Mouse (Mus musculus) neural tube, embryonic 10.5 days (tissue): Measurements from ENCODE around the gene Esrrg.
A peak's percentile ranks its signal among the peaks of the same experiment; 100 is the strongest.

Source experiments
- DNase-seq: peaks from one replicate; pipeline ENCODE4 v3.0.0-alpha.2; 2017; ENCODE audit warnings: low spot score; ENCODE audit errors: extremely low spot score

Esrrg gene

DNA sequence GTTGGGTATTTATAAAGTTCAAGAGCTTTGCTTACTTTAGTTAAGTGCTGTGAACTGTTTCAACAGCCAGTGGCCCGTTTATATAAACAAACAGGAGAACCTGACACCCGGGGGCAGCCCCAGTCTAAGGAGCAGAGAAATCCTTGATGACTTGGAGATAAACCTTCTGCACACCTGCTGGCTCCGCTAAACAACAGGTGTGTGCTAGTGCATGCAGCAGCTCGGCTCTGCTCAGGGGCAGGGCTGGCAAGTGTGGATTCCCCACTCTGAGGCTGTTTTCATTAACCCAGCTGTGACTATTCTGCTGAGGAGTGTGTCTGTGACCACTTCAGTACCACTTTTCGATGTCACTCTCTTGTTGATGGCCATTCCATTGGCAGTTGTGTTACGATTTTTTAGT is 292.2 kb downstream of the Esrrg start:
- no peak for DNase-seq

DNA sequence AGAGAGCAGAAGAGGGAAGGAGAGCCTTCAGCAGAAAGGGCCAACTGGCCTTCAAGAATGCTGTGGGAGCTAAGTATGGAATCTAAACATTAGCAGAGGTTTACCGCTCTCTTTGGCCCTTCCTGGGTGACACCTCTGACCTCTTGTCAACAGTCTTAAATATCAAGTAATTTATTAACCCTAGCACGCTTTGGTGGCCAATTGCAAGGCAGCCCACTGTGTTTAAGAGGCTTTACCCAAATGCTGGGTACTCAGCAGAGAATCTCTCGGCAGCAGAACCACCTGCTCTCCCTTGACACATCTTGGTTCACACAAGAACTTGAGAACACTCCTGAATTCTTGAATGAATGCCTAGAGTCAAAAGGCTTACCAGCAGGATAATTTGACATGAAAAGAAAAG is 293.6 kb downstream of the Esrrg start:
- DNase-seq: peak; percentile 16

DNA sequence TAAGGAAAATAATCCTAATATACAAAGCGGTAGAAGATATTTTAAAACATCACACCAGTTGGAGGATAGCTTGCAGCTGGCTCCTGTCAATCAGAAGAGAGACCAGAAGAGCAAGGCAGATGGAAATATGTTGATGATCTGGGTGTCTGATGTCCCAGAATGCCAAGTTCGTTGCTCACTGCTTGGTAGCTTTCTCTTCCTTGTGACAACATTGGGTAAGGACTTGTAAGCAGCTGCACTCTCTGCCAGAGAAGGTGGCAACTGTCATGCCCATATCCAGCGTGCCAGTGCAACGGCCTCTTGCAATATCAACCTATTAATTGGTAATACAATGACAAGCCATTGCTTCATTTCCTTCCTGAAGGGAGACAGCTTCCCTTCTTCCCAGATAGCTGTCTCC is 296.1 kb downstream of the Esrrg start:
- no peak for DNase-seq

DNA sequence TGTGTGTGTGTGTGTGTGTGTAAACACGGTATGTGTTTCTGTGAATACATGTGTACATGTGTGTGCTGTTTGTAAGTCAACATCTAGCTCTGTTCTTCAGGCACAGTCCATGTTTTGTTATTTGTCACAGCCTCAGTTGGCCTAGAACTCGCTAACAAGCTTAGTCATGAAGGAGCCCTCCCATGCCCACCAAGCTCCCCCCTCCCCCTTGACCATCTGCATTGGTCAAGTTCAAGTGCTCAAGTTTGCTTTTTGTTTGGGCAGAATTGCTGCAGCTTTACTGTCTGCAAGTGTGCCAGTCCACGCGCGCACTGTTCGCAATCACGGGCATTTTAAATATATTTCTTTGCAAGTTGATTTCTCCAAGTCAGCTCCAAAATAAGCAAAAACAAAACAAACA is 298.8 kb downstream of the Esrrg start:
- DNase-seq: no peak

DNA sequence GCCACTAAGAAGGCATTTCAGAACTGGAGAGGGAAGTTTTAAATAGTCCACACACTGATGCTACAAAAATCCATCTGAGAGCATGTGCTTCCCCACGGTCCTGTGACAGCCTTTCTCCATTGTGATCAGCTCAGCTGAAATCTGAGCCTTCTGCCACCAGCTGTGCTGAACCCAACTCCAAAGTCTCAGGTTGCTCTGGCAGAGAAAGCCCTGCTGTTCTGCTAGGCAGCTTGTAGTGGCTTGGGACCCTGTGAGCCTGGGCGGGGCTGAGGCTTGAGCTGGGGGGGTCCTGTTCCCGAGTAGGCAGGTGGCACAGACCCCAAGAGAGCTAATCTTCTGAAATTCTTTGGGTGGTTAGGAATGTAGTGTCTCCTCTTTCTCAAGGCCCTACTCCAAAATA is 299.3 kb downstream of the Esrrg start:
- DNase-seq: peak; percentile 54

DNA sequence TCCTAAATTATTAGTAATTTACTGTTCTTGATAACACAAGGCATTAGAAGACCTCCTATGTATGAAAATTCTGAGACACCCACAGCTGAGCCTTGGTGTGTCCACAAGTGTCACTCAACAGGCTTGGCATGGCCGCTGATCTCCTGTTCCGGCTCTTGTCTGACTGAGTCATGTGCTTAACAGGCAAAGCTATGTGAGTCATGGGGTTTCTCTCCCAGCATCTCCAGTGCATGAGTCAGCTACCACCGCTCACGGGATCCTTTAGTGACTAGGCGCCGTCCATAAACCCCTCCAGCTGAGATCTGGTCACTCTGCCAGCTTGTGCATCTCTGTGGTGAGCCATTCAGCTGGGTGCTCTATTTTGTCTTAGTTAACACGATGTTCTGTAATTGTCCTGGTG is 302.1 kb downstream of the Esrrg start:
- no peak for DNase-seq

DNA sequence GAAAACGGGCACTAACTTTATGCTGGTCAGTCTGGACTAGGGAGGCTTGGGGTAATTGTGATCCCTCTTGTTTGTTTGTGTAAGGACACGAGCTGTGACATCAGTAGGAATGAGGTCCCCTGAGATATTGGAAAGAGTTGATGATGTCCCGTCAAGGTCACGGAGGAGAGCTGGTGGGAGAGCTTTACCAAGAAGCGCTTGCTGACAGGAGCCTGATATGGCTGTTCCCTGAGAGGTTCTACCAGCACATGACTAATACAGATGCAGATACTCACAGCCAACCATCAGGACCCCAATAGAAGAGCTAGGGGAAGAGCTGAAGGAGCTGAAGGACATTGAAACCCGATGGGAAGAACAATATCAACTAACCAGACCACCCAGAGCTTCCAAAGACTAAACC is 302.6 kb downstream of the Esrrg start:
- DNase-seq: no peak

DNA sequence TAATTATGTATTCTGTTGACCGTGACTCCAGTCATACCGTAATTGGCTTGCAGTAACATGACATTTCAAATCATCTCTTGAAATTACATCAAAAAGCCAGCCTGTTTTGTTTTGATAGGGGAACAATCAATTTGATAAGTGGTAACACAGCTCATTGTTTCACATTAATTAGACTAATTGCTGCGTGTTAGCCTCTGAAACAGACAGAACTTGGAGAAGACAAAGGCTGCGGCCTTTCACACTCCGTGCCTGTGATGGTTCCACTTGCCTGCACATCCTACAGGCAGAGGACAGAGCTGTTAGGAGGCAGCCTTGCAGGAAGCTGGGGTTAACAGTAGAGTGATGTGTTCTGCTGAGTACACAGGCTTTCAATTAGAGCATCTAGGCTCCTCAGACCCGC is 309.7 kb downstream of the Esrrg start:
- DNase-seq: no peak

DNA sequence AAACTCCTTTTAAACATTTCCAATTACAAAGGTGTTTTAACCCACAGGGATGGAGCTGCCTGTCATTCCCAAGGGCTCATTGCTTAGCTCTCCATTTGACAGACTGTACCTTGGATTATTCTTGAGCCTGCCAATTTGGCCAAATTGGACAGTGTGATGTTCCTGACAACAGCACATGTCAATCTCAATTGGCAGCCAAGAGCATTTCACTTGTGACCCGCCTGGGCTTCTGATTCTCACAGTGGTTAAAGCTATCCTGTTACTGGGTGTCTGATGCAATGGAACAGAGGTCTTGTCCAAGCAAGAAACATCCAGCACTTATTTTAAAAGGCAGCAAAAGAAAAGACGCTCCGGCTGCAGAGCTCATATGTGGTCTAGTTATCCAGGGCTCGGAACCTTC is 310.3 kb downstream of the Esrrg start:
- no peak for DNase-seq

DNA sequence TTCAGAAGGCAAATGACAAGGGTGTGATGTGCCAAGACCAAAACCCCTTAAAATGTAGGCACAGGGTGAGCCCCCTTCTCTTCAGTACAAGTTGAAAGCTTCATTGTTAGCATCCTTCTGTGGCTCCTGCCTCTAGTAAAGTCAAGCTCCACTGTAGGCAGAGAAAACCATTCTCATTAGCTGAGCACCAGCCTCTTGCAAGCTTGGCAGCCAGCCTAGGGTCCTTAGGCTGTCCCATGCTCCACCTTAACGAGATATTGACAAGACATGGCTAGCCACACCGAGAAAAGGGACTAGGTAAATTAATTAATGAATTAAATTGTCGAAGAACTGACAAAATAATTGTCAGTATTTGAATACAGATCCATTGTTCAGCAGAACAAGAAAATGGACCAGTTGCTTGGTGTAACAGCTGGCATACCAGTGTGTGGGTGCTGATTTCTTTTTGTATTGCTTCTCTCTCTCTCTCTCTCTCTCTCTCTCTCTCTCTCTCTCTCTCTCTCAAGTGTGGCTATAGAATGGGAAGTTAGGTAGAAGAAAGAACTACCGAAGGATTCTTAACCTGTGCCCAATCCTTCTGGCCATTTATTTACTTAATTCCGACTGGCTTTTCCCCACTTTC is 311.7 kb downstream of the Esrrg start:
- DNase-seq: no peak

DNA sequence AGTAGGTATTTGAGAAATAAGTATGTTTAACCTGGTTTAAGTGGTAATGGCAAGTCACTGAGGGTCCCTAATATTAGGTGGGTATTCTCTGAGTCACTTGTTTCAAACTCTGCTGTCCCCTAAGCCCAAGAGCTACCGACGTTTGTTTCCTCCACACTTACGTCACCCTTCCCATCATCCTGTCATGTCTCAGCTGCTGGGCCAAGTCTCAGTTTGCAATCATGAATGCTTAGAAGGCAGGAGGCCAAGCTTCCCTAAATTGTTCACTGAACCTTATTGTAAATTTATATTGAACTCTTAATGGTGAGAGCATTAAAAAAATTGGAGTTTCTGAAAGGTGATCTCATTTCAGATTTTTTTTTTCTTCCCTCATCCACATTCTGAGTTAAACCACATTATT is 322.6 kb downstream of the Esrrg start:
- no peak for DNase-seq

DNA sequence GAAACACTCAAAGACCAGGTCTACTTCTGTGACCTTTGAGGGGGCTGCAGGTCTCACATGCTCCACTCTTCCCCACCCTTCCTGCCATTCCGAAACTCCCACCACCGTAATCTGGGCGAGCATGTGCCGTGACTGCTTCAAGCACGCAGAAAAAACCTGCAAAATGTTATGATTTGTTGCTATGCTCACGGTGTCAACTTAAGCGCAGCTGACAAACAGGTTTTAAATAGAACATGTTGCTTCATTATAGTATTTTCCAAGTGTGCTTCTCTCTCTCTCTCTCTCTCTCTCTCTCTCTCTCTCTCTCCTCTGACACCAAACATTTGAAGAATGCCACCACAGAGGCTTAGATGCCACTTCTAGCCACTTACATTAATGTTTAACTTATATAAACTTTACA is 330.1 kb downstream of the Esrrg start:
- DNase-seq: no peak

DNA sequence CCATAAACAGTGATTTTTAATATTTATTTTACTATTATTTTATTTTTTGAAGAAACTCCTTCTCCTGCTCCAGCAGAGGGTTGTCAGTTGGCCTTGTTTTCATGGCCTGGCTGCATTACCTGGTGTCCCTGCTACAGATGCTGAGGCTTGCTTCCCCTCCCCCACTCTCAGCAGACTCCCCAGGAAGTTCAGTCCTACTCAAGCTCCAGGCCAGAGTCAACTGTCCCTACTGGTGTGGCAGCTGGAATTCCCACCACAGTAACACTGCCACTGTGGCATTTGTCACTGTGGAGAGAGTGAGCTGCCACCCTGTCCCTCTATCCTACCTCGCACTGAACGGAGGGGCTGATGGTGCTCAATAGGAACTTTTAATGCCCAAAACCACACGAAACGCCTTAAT is 330.5 kb downstream of the Esrrg start:
- no peak for DNase-seq

DNA sequence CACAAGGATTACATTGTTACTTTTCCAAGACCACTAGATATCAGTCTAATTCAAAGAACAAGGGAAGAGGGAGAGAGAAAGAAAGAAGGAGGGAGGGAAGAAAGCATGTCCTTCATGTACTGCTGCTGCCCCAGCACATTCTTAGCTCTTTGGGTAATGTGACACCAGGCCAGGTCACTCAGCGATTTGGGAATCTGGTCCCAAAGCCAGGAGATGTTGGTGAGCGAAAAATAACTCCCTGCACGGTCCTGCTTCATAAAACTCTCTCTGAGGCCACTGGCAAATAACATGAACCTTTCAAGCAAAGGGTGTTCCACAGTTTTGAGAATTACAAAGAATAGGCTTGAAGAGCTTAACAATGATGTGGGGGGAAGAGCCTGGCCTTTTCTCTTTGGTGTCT is 342.9 kb downstream of the Esrrg start:
- no peak for DNase-seq

DNA sequence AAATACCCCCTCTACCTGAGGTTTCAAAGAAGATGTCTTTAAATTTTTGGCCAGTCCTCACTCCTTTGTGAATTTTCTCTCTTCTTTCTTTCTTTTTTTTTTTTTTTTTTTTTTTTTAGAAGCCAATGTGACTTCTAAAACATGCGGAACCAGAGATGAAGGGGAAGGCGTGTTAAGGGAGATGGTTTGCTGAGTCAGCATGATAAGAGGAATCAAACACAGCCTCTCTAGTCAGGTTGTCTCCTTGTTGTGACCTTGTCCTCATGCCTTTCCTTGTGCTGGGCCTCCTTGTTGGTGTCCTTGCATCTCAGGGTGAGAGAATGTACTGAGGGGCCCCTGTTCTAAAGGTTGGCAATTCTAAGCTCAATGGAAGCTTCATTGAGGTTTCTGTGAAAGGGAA is 348.1 kb downstream of the Esrrg start:
- DNase-seq: no peak

DNA sequence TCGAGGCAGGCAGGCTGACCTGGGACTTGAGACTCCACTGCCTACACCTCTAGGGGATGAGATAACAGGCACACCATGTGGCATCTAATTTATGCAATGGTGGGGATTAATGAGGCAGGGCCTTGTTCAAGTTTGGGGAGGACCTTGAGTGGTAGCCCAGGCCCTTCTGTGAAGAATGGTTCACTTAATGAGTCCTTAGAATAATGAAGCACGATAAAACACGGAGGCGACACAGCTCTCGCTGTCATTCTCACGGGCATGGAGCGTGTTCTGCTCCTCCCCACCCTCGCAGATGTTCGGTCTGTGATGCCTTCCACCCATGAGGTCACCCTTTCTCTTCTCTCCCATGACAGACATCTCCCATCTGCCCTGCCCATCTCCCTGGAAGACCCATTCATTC is 350.6 kb downstream of the Esrrg start:
- DNase-seq: no peak

DNA sequence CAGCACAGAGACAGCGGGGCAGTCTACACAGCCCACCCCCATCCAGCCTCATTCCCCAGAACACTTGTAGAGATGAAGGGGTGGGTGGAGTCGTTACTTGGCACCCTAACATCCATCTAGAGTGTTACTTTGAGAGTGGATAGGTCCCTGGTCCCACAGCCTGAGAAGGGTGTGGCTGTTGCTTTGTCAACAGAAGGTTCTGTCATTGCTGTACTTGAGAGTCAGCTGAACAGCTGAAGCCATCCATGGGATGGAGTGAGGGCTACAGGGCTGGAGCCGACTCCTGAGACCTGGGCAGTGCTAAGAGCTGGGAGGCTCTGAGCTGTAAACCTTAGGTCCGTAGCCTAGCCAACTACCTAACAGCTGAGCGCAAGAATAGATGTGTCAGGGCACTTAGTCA is 352.9 kb downstream of the Esrrg start:
- no peak for DNase-seq

DNA sequence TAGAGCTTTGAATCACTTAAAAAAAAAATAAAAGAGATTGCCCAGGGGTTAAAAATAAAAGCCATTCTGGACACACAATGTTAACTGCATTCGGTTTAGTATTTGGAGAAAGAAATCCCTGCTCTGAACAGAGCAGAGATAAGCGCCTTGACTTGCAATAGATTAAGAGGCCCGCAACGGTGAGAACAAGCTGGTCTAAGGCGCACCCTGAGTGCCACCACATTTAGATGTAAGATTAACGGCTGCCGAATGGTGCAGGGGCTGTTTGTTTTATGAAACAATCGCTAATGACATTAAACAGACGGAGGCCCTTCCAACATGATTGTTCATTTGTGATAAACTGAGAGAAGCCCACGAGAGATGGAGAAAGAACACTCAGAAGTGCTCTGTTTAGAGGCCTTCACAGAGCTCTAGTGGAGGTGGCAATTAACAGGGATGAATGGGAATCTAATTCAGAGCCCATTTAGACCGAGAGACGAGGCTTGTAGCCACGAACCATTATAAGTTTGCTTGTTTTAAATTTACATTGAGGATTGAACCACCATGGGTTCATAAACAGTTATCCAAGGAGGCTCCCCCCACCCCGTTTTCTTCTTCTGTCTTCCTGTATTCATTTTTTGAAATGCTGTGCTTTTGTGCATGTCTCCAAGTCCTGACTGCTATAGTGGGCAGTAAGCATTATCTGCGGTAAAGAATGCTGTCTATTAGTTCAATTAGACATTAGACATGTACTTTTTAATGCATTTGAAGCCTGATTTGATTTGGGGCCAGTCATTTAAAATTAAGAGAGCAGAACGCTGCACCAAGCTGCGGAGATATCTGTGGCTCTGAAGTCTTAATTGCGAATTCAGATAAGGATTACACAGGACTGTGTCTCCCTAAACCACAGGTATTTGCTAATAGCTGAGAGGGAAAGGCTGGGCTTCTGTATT is 356.5 kb downstream of the Esrrg start:
- DNase-seq: no peak

DNA sequence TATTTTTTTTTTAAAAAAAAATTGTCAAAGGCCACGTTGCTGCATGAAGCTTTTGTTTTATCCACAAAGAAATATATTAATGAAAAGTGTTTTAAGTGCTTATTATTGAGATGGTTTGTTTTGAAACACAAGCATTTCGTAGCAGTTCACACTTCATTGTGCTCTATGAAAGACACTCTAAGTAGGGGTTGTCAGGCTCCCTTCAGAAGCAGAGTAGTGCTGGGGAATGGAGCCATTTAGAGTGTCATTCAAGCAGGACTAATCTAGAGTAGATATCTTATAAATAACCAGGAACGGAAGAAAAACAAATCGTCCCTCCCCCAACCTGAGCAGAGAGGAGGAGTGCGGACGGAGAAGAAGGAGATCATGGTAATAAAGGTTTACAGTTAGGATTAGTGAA is 357.3 kb downstream of the Esrrg start:
- no peak for DNase-seq

DNA sequence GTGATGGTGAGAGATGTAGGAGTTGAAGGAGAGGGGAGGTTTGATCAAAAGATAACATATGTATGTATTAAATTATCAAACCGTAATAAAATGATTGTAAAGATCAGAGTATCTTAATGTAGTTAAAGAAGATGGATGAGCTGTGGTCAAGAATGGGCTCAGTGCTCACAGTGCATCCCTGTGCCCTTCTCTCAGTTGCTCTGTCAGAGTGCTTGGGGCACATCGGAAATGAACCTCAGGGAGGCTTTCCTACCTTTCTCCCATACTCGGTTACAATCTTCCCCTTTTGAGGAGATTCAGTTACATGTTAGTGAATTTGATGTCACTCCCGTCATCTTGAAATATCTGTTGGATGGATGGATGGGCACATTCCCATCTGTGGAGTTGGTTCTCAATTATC is 359.8 kb downstream of the Esrrg start:
- no peak for DNase-seq

DNA sequence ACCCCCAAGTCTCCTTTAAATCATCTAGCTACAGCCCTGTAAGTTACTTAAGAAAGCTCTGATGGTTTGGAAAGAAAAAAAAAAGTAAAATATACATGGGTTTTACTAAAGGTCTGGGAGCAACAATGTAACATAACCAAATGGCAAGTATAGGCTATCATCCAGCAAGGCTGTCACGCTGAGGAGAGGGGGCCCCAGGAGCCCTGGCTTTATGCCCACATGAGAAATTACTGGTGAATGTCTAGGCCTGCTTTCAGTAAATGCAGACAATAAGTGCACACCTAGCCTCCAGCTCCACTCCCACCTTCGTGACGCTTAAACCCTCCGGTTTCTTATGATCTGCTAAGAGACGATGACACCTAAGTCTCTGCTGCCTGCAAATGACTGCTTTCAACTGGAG is 360.9 kb downstream of the Esrrg start:
- no peak for DNase-seq

DNA sequence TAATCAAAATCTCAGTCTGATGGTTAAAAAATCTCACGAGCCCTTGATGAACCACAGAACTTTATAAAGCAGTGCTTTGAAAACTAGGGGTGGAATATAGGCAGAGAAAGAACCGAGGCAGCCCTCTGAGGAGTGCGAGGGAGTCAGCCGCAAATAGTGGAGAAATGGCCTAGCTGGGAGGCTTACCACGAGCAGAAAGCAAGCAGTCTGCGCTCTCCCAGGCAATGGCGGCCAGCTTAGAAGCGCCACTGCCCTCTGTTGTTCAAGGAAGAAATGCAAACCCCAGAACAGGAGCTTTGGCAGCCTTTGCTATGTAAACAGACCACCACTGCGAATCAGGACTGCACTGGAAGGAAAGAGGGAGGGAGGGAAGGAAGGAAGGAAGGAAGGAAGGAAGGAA is 365.8 kb downstream of the Esrrg start:
- peak; percentile 48 for DNase-seq
